Mouse (Mus musculus) left cerebral cortex, adult 9 months (tissue): ENCODE measurements at regions not wholly inside any gene's neighbourhood (a gene's known extent, or its start where the extent isn't known, plus 50 kb on each side); places are given as distances from the start of the nearest gene placed in this dataset.
A peak's percentile ranks its signal among the peaks of the same experiment; 100 is the strongest.

Source experiments
- DNase-seq, 2 experiments: peaks; one replicate each; pipeline ENCODE4 v3.0.0; 2022; ENCODE audit warnings: low spot score in 2 of 2

- DNase-seq: no peak
Observed at GRCm38 (mm10) chrX:13014051-13014450, 57.2 kb upstream of the Usp9x start.

DNA sequence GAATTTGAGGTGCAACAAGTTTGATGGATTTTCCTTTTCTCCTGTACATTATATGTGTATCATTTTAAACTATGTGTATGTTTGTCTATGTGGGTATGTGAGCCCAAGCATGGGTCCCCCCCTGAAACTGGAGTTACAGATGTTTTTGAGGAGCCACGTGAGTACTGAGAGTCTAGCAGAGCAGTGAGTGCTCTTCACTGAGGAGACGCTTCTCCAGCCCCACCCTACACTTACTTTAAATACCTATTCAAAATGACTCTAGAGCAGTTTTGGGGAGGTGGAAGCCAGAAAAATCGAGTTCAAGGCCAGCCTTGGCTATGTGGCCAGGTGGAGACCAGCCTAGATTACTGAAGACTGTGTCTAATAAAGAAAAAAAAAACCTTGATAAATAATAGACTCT is 58.2 kb upstream of the Usp9x start:
- no peak for DNase-seq

DNA sequence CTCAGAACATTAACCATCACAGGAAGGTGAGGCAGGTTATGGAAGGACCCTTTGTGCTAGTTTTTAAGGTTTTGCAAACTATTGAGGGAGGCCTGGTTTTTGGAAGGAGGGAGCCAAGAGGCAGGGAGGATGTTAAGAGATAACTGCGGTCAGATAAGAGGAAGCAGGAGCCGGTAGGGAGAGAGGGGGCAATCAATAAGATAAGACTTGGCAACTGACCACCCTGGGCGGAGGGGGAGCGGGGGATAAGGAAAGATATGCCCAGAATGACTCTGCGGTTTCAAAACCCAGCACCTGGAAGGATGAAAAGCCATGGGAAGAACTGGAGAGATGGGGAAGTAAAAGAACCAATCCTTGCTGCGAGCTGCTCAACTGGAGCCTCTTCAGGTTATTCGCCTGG is 80.5 kb upstream of the Usp9x start:
- DNase-seq: no peak

- DNase-seq: no peak
Observed at GRCm38 (mm10) chrX:12977676-12978075, 93.6 kb upstream of the Usp9x start.

- DNase-seq: no peak
Observed at GRCm38 (mm10) chrX:12968979-12969746, 102.1 kb upstream of the Usp9x start.

DNA sequence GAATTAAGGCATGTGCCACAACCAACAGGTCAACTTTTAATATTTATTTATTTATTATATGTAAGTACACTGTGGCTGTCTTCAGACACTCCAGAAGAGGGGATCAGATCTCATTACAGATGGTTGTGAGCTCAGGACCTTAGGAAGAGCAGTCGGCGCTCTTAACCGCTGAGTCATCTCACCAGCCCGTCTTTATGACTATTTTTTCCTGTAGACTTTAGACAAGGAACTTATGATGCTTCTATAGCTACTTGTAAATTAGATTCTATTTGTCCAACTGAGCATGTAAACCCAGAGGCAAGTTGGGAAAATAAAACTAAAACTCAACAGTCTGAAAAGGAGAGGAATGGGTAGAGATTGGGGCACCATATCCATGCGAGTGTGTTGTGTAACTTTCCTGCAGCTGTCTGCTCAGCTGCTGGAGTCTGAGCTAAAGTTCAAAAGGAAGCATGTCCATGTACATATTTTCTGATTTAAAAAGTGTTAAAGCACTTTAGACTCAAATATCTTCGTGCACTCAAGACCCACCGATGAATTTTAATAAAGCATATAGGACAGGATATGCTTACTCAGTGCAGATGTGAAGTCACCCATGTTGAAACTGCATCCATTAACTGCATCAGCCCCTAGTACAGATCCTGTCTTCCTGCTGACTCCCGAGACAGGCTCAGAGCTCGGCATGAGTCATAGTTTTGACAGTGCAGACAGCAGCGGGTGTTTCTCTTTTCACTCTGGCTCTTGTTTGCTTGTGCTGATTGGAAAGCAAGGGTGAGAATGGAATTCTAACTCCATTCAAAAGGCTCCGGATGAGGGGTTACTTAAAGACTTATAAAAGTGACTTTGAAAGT is 111.6 kb upstream of the Usp9x start:
- no peak for DNase-seq

DNA sequence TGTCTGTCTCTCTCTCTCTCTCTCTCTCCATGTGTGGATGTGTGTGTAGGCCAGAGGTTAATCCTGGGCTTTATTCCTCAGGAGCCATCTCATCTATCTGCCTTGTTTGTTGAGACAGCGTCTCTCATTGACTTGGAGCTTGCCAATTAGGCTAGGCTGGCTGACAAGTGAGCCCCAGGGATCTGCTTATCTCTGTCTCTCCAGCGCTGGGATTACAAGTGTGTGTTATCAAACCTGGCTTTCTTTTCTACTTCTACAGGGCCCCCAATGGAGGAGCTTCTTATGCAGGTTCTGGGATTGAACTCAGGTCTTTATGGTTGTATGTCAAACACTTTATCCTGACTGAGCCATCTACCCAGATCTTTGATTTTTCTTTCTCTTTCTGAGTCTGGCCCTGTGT is 112.4 kb upstream of the Usp9x start:
- DNase-seq: no peak

DNA sequence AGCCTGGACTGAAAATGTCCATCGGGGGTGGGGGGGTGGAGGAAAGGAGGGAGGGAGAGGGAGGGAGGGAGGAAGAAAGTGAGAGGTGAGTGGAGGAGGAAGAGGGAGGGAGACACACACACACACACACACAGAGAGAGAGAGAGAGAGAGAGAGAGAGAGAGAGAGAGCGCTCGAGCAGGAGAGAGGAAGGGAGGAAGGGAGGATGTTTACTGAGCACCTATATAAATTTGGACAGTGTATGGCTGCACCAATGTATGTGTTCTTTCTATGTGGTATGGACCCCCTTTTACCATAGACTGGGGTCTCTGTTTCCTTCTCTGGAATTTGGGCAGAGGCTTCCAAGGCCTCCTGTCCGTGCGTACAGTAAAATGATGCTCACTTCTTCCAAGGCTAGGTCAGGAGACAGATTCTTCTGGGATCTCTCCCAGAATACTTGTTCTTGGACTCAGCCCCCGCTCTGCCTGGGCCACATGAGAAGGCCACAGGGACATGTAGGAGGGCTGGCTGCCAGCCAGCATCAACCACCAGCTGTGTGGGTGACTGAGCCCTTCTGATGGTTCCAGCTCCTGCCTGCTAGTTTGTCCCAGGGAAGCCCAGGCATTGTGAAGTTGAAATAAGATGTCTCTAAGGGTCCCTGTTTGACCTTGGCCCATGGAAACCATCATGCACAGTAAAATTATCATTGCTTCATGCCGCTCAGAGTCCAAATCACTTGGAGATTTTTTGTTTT is 120.2 kb upstream of the Usp9x start:
- DNase-seq: peak; percentile 22 to 60

GRCm38 (mm10) chrX:12942451-12942850 is 128.8 kb upstream of the Usp9x start:
- DNase-seq: no peak

- peak in 1 of 2 experiments; percentile 24 for DNase-seq
Observed at GRCm38 (mm10) chrX:12936406-12937172, 134.7 kb upstream of the Usp9x start.

DNA sequence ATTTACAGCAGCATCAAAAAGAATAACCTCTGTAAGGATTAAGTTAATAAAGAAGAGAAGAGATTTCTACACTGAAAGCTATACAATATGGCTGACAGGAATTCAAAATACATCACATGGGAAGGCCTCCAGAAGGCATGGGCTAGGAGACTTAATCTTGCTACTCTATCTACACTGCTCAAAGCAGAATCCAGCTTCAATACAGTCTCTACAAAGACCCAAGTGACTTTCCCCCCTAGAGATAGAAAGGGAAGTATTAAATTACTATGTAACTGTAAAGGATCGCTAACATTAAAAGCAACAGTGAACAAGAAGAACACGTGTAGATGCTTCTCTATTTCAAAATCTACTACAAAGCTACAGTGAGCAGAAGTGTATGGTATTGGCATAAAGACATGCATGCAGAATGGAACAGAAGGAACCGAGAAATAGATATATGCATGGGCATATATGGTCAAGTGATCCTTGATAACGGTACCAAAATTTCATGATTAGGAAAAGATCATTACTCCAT is 137.9 kb upstream of the Usp9x start:
- no peak for DNase-seq

GRCm38 (mm10) chrX:12930242-12930641 is 141.1 kb upstream of the Usp9x start:
- DNase-seq: no peak

GRCm38 (mm10) chrX:12927797-12928589 is 143.3 kb upstream of the Usp9x start:
- DNase-seq: no peak

GRCm38 (mm10) chrX:12924705-12925644 is 146.3 kb upstream of the Usp9x start:
- no peak for DNase-seq

GRCm38 (mm10) chrX:12919576-12919975 is 151.7 kb upstream of the Usp9x start:
- DNase-seq: no peak

GRCm38 (mm10) chrX:12917105-12917504 is 154.2 kb upstream of the Usp9x start:
- DNase-seq: no peak

DNA sequence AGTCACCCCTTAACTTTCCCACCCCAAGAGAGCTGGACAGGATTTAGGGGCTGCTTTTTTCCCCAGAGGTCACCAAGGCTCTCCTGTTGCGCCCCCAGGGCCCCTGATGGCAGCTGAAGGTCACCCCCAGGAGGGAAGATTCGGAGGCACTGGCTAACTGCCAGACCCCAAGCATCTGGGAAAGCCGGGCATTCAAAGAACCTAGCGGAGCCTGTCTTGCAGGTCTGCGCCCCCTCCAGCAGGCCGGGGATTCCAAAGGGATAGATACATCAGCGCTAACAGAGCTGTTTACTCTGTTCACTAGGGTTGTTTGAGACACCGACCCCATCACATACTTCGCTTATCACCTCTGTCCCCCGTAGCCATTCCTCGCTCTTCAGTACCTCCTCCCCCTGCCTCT is 154.6 kb upstream of the Usp9x start:
- no peak for DNase-seq

GRCm38 (mm10) chrX:12900256-12900655 is 138.4 kb upstream of the Med14 start:
- no peak for DNase-seq

DNA sequence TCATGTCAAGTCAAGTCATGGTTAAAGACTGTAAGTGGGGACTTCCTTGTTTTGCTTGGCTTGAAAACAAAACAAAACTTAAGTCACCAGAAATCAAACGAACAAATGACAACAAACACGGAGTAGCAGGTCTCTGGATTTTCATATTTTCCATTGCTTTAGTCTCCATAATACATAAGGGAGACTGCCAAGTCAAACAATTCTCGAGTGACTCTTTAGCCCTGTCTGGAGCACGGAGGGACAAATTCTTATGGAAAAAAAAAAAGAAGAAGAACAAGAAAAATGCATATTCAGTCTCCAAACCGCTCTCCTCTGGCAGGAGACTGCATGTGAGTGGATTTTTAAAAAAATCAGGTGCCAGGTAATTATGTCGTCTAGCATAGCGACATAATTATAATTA is 129.6 kb upstream of the Med14 start:
- DNase-seq: no peak

DNA sequence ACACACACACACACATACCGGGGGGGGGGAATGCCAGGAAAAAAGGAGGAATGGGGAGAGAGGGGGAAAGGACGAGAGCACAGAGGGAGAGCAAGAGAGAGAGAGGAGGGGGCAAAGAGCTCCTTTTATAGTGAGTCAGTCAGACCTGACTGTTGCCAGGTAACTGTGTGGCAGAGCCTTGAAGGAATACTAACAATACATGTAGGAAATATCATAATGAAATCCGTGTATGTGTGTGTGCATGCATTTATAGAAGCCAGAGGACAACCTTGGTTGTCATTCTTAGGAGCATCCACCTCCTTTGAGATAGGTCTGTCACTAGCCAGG is 127.6 kb upstream of the Med14 start:
- no peak for DNase-seq
